Mouse (Mus musculus) cerebral cortex, adult 2 months (tissue): ENCODE data around the gene Ndrg2.

Experiments
- WGBS: fragments of 180-500 bp; shearing (Covaris S2); methylation state at CpG from one replicate; pipeline ENCODE4 v1.1.7; 2018; 5-methylcytosine and 5-hydroxymethylcytosine counted together

Ndrg2 gene

GRCm38 (mm10) chr14:51913960-51914762, at the start of gene Ndrg2:
TSS of gene Ndrg2 (minus strand) at chr14:51914158.
- WGBS = 6% methylated on average over 22 of the region's 23 CpGs

- WGBS = 72% methylated on average over 2 of the region's 2 CpGs
Observed at GRCm38 (mm10) chr14:51960316-51960715, 46.4 kb upstream of the Ndrg2 start.

DNA sequence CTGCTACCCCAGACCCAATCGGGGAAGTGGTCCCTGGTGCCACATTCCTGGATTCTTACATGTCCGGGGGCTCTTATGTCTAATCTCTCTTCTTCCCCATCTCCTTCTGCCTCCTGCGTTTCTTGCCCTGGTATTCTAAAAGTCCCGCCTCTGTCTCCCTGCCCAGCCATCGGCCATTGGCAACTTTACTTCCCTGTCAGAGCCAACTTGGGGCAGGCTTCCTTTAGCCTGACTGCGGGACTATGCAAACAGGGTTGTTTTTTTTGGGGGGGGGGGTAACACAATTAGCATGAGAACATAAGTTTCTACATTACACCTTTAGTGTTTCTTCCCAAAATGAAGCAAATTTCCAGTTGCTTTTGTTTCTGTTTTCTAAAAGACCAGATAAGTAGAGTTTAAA, 29.4 kb upstream of the Ndrg2 start:
- WGBS = 61% methylated on average over 6 of the region's 6 CpGs

GRCm38 (mm10) chr14:51942236-51942635, 28.3 kb upstream of the Ndrg2 start:
- WGBS = 80% methylated on average over 7 of the region's 7 CpGs

DNA sequence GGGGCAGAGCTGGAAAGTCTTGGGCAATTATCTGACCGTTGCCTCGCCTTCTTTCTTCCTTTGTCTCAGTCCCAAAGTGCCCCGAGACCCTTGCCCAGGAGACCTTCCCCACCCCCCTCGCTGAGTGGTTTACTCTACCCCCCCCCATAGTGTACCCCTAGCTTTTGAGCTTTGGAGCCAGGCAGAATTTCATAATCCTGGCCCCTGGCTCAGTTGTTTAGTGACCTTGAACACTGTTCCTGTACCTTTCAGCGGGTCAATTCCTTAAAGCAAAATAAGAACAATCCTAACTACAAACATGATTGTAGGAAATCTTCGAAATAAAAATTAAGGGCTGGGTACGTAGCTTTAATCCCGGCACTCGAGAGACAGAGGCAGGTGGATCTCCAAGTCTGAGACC, 27.6 kb upstream of the Ndrg2 start:
- 70% methylated on average over 9 of the region's 9 CpGs for WGBS

GRCm38 (mm10) chr14:51940944-51941560, 27.1 kb upstream of the Ndrg2 start:
- WGBS = 52% methylated on average over 8 of the region's 8 CpGs

GRCm38 (mm10) chr14:51939005-51939404, 25.0 kb upstream of the Ndrg2 start:
- 90% methylated on average over 9 of the region's 9 CpGs for WGBS

DNA sequence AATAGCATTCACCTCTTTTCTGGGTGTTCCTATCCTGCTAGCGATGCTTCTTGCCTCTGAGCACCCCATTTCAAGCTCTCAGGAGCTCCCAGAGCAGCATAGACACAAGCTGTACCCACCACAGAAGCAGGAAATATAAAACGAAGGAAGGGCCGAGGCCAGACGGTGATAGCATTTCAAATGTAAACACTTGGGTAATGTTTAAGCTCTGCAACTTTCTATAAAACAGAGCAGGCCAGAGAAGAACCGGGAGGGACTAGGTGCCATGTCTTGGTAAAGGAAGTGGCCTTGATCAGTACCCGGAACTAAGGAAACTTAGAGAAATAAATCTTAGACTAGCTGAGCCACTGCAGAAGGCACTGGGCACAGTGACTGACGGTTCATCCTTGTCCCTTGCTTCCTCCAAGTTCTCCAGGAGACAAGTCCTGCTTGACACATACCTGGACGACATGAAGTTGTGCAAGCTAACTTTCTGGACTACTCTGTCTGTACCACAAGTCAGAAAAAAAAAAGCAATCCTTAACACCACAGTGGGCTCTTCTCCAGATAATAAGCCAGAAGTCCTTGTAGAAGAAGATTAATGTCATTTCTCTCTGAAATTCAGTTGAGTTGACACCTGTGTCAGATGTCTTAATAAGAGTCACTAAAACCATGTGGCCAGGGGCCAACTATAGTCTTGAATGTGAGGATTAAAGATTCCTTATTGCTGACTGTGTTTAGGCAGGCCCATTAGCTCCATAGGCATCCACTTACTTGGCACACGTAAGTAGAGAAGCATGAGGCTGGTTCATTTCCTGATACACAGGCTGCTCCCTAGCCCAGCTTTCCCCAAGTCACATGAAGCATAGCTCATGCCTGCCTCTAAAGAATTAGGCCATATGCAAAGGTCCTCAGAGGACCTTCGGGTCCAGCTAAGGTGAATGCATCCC, 18.4 kb upstream of the Ndrg2 start:
- WGBS = 83% methylated on average over 10 of the region's 10 CpGs

GRCm38 (mm10) chr14:51930824-51931223, 16.9 kb upstream of the Ndrg2 start:
- 29% methylated on average over 5 of the region's 5 CpGs for WGBS

DNA sequence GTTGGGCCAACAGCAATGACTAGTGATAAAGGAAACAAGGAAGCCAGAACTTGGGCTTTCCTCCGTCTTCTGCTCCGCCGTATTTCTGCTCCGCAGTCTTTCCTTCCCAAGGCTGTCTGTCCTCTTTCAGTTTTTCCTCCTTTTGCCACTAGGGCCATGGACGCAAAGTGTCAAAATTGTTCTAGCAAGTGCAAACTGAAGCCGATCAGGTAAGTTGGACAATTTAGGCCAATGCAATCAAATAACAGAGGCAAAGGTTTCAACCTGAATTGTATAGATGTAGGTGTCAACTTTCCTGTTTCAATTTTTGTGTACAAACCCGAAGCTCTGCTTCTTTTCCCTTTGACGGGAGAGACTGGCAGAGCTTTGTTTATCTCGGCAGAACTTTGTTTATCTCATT, 16.0 kb upstream of the Ndrg2 start:
- WGBS = 28% methylated on average over 9 of the region's 9 CpGs

- WGBS = 33% methylated on average over 8 of the region's 8 CpGs
Observed at GRCm38 (mm10) chr14:51929309-51929943, 15.5 kb upstream of the Ndrg2 start.

DNA sequence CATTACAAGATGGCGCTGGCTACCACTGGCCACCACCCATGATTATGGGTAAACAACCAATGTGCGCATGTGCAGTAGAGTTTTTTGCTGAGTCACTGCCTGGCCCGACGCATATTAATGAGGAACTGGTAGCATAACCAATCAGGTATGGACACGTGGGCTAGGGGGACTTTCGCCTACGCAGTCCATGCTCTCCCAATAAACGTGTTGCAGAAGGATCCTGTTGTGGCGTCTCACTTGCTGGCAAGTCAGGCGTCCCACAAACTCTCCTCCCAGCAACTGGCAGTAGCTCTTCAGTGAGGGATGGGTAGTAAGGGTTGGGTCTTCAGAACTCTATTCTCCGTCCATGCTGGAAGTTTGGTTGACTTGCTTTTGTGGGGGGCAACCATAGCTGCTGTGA, 13.0 kb upstream of the Ndrg2 start:
- 96% methylated on average over 11 of the region's 11 CpGs for WGBS

- WGBS = 82% methylated on average over 4 of the region's 4 CpGs
Observed at GRCm38 (mm10) chr14:51923492-51923891, 9.5 kb upstream of the Ndrg2 start.

DNA sequence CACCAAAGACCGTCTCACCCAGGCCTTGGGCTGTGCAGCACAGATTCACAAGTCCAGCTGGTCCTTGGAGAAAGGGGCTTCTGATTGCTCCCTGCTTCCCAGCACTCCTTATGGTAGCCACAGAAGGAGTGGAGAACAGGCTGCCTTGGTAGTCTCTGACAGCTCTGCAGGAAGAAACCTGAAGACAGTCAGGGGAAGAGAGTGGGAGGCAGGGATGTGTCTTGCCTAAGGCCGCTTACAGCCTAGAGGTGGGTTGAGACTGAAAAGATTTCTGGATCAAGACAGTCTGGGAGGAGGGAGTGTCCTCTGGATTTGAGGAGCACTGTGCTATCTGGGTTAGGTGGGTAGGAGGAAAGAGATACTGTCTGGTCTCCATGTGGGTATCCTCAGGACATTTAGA, 9.0 kb upstream of the Ndrg2 start:
- WGBS = 69% methylated on average over 2 of the region's 2 CpGs

GRCm38 (mm10) chr14:51922571-51922865, 8.6 kb upstream of the Ndrg2 start, which contains the start of gene Rnase13:
TSS of gene Rnase13 (minus strand) at chr14:51922773.
- 70% methylated on average over 7 of the region's 7 CpGs for WGBS

DNA sequence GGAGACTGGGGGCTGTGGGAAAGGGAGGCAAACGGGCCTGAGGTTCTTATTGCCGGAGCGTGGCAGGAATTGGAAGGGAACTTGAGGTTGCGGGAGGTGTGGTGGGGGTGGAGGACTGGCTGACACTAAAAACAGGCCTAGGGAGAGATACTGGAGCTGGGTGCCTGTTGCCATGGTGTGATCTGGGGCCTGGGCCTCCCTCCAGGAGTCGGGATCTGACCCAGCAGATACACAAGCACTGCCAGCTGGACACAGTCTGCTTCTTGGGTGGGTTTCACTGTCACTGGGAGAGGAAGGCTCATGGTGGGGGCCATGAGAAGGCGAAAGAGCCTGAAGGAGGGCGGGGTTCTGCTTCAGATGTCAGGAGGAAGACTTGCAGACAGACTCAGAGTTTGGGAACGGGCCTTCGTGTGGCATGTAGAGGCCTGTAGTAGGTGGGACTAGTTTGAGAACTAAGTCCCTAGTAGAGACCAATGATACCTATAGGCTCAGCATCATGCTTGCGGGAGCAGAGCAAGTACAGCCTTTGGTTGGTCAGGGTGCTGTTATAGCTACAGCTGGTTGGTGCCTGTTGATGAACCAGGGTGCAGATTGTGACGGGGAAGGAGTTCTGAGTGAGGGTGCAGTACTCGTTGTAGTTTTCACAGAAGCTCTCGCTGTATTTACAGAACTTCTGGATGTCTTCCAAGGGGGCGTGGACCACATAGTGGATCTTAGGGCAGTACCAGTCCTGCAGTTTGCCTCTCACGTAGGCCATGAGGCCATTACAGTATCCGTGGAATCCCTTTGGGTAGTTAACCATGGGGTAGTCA, 8.0 kb upstream of the Ndrg2 start:
- WGBS = 53% methylated on average over 16 of the region's 16 CpGs

- 62% methylated on average over 4 of the region's 4 CpGs for WGBS
Observed at GRCm38 (mm10) chr14:51918966-51919365, 5.0 kb upstream of the Ndrg2 start.

GRCm38 (mm10) chr14:51918125-51918524, 4.2 kb upstream of the Ndrg2 start, which contains the start of gene Tppp2:
TSS of gene Tppp2 (plus strand) at chr14:51918425.
- WGBS = 89% methylated on average over 4 of the region's 4 CpGs

- 92% methylated on average over 4 of the region's 4 CpGs for WGBS
Observed at GRCm38 (mm10) chr14:51916539-51916938, 2.6 kb upstream of the Ndrg2 start.

DNA sequence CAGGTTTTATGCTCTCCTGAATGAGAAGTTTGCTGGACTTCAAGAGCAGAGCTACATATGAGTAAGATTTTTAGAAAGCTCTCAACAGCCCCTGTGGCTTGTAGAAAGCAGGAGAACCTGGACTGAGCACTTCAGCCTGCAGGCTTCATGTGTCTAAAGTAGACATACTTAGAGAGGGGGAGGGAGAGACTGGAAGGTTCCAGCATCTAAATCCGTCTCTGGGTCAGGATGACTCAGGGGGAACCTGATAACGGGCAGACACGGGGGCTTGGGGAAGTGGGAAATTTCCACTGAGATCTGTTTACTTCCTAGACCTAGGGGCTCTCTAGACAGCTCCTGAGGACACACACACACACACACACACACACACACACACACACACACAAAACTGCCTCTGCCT, 1.1 kb upstream of the Ndrg2 start:
- 2% methylated on average over 3 of the region's 3 CpGs for WGBS
